Mouse (Mus musculus) C2C12 (cell line): ENCODE results near the gene Rpp38.

Experiments used
- CTCF ChIP-seq: IDR thresholded peaks from one replicate; pipeline ENCODE4 v1.5.1; 2011; ENCODE audit not compliant: control insufficient read depth, insufficient read depth, insufficient read length
- MAX ChIP-seq: IDR thresholded peaks from one replicate; pipeline ENCODE4 v1.6.1; 2011; ENCODE audit warnings: mild to moderate bottlenecking, control low read depth
- MYOD1 ChIP-seq: IDR thresholded peaks from one replicate; pipeline ENCODE4 v1.6.1; 2011; ENCODE audit warnings: low read depth; ENCODE audit not compliant: control insufficient read depth, insufficient read length
- USF1 ChIP-seq: IDR thresholded peaks from one replicate; pipeline ENCODE4 v1.6.1; 2011; ENCODE audit warnings: low read depth, mild to moderate bottlenecking, control low read depth, moderate library complexity

- TF ChIP-seq CTCF (peak; percentile 25), MYOD1 (no peak), USF1 (no peak), MAX (no peak)
These were observed 5.1 kb downstream of the Rpp38 start for GRCm38 (mm10) chr2:3327351-3327750.
